In the genomic region with DNA sequence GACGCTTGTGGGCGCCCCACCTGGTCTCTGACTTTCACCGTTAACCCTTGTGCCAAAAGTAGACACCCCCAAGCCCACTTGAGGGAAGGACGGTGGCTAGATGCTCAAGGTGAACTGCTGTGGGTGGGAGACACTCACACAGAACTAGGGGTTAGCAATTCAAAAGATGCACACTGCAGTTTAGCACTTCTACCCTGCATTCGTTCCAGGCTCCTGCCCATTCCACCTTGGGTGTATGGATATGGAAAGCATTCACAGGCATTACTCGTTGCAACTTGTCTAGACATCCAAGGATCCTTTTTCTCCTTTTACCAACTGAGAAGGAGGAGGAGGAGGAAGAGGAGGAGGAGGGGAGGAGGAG, we compare ENCODE assay signal across 11 mouse cellular contexts. TPM values are rescaled to one million over a fixed set of nuclear protein-coding genes. Genes with fewer than 3 reads are reported as not detected.
A peak's percentile ranks its signal among the peaks of the same experiment; 100 is the strongest.
DNase-seq lines count a peak whose midpoint lies in the region; ATAC-seq and TF ChIP-seq lines count a peak whose summit lies in the region.
"Had no signal": no experiment of that assay in that cellular context is flagged by ENCODE, and none has a peak within 500 bp of the region (broad histone marks: within the 10 kb centered on the region; RNA-seq: fewer than 3 reads in every experiment).

Gene Slc35f4, minus strand, starts transcription at position 116 of the 361 bp plus-strand sequence.

- no peak for ATAC-seq in heart, postnatal 0 days (ENCODE audit: insufficient read depth, low read depth)
- no peak for ATAC-seq in embryonic facial prominence, embryonic 12.5 days (ENCODE audit: insufficient number of reproducible peaks, insufficient read depth, low FRiP score, low TSS enrichment)
- ATAC-seq in hindbrain, postnatal 0 days: peak; percentile 66; the same call in 1 of the 2 replicates
- ATAC-seq in midbrain, embryonic 12.5 days (ENCODE audit: low FRiP score, low read depth): peak; percentile 32; the same call in 1 of the 2 replicates
- ATAC-seq in megakaryocyte, adult 5-6 weeks (ENCODE audit: poor library complexity, severe bottlenecking): no peak

- H3K27me3 ChIP-seq in heart, postnatal 0 days (ENCODE audit: control insufficient read depth, insufficient read depth, low read length): 0 out of 2 replicates have a peak, but pooled peaks cover 3% of the 10 kb centered on the region
- H3K27me3 ChIP-seq in embryonic facial prominence, embryonic 12.5 days: peaks cover 14% of the 10 kb centered on the region
- H3K27me3 ChIP-seq in hindbrain, postnatal 0 days (ENCODE audit: insufficient read depth, low read length): no peaks in the 10 kb centered on the region
- H3K27me3 ChIP-seq in midbrain, embryonic 12.5 days: peaks cover 17% of the 10 kb centered on the region

- no peak within 1 kb of the TSS for H3K27ac ChIP-seq in heart, postnatal 0 days (ENCODE audit: low read depth)
- H3K27ac ChIP-seq in embryonic facial prominence, embryonic 12.5 days: no peak within 1 kb of the TSS
- H3K27ac ChIP-seq in hindbrain, postnatal 0 days: peak within 1 kb of the TSS; percentile 62
- 0 out of 2 replicates have a peak within 1 kb of the TSS, but pooled peaks have one; percentile 20 for H3K27ac ChIP-seq in midbrain, embryonic 12.5 days (replicated peaks)
- H3K27ac ChIP-seq: liver, embryonic 15.5 days had no signal

- no peaks in the 10 kb centered on the region for H3K9me3 ChIP-seq in heart, postnatal 0 days (replicated peaks; ENCODE audit: control insufficient read depth, low read length)
- H3K9me3 ChIP-seq in embryonic facial prominence, embryonic 12.5 days: no peaks in the 10 kb centered on the region
- H3K9me3 ChIP-seq in hindbrain, postnatal 0 days (ENCODE audit: low read length): no peaks in the 10 kb centered on the region
- no peaks in the 10 kb centered on the region for H3K9me3 ChIP-seq in midbrain, embryonic 12.5 days
- H3K9me3 ChIP-seq: liver, embryonic 15.5 days had no signal

- H3K4me2 ChIP-seq in heart, postnatal 0 days (ENCODE audit: low read depth, low read length): peak within 1 kb of the TSS; percentile 45
- peak within 1 kb of the TSS; percentile 67 for H3K4me2 ChIP-seq in embryonic facial prominence, embryonic 12.5 days (replicated peaks)
- H3K4me2 ChIP-seq in hindbrain, postnatal 0 days (ENCODE audit: low read depth, low read length): peak within 1 kb of the TSS; percentile 76
- peak within 1 kb of the TSS; percentile 78 for H3K4me2 ChIP-seq in midbrain, embryonic 12.5 days (replicated peaks)
- H3K4me2 ChIP-seq: liver, embryonic 15.5 days had no signal

- H3K9ac ChIP-seq in heart, postnatal 0 days (replicated peaks; ENCODE audit: low read depth, low read length): no peak within 1 kb of the TSS
- H3K9ac ChIP-seq in embryonic facial prominence, embryonic 12.5 days: no peak within 1 kb of the TSS
- peak within 1 kb of the TSS; percentile 69 for H3K9ac ChIP-seq in hindbrain, postnatal 0 days (replicated peaks; ENCODE audit: low read length)
- H3K9ac ChIP-seq in midbrain, embryonic 12.5 days (replicated peaks): peak within 1 kb of the TSS; percentile 64
- H3K9ac ChIP-seq: liver, embryonic 15.5 days had no signal

- 11% methylated on average over 6 of the region's 6 CpGs for WGBS in heart, postnatal 0 days
- WGBS in embryonic facial prominence, embryonic 12.5 days: 12% methylated on average over 6 of the region's 6 CpGs
- WGBS in hindbrain, postnatal 0 days: 10% methylated on average over 6 of the region's 6 CpGs
- 10% methylated on average over 6 of the region's 6 CpGs for WGBS in midbrain, embryonic 12.5 days

- H3K4me3 ChIP-seq in heart, postnatal 0 days (ENCODE audit: low read depth, low read length): peak within 1 kb of the TSS; percentile 12; the same call in 1 of the 2 replicates
- H3K4me3 ChIP-seq in embryonic facial prominence, embryonic 12.5 days: peak within 1 kb of the TSS; percentile 34
- peak within 1 kb of the TSS; percentile 68 for H3K4me3 ChIP-seq in hindbrain, postnatal 0 days (ENCODE audit: low read length)
- peak within 1 kb of the TSS; percentile 56 for H3K4me3 ChIP-seq in midbrain, embryonic 12.5 days
- H3K4me3 ChIP-seq: liver, embryonic 15.5 days had no signal

- no peaks in the 10 kb centered on the region for H3K4me1 ChIP-seq in heart, postnatal 0 days (ENCODE audit: control insufficient read depth, insufficient read depth)
- peaks cover 4% of the 10 kb centered on the region; the same call in 1 of the 2 replicates for H3K4me1 ChIP-seq in embryonic facial prominence, embryonic 12.5 days
- no peaks in the 10 kb centered on the region for H3K4me1 ChIP-seq in hindbrain, postnatal 0 days (ENCODE audit: insufficient read depth, low read length)
- peaks cover 10% of the 10 kb centered on the region for H3K4me1 ChIP-seq in midbrain, embryonic 12.5 days
- H3K4me1 ChIP-seq: liver, embryonic 15.5 days had no signal

- H3K36me3 ChIP-seq in heart, postnatal 0 days (replicated peaks; ENCODE audit: control insufficient read depth, insufficient read depth, low read length): no peaks in the 10 kb centered on the region
- H3K36me3 ChIP-seq in embryonic facial prominence, embryonic 12.5 days: no peaks in the 10 kb centered on the region
- no peaks in the 10 kb centered on the region for H3K36me3 ChIP-seq in hindbrain, postnatal 0 days (ENCODE audit: insufficient read depth, low read length)
- H3K36me3 ChIP-seq in midbrain, embryonic 12.5 days: no peaks in the 10 kb centered on the region
- H3K36me3 ChIP-seq: liver, embryonic 15.5 days had no signal

- no peak for DNase-seq in heart, postnatal 0 days (ENCODE audit: low spot score)
- DNase-seq in heart, adult 11 months: no peak
- DNase-seq in hindbrain, postnatal 0 days (ENCODE audit: low spot score): no peak
- no peak for DNase-seq in testis, postnatal 14 days (ENCODE audit: low spot score)
- no peak for DNase-seq in natural killer cell, adult 2 months (ENCODE audit: low spot score in 2 of 2)

- no peak for TF ChIP-seq EP300 in heart, postnatal 0 days (IDR thresholded peaks at IDR 0.05; ENCODE audit: low read depth)

- TF ChIP-seq CTCF in heart, postnatal 0 days (IDR thresholded peaks at IDR 0.05; ENCODE audit: low read depth): no peak
- TF ChIP-seq CTCF in hindbrain, postnatal 0 days (IDR thresholded peaks at IDR 0.05; ENCODE audit: low read depth): no peak

RNA-seq across cellular contexts. Expression of gene Slc35f4, which starts in this region (rescaled TPM):
- not detected in 2 replicates for total RNA-seq in heart, postnatal 0 days (2014; rRNA removed; ENCODE audit: low replicate concordance)
- 0.12 and 0.14 TPM in 2 replicates for polyA plus RNA-seq in heart, postnatal 0 days (2015; fragmentation: Nextera tagmentation; extraction: Ambion mirVana)
- 0.19 TPM in 1 of 2 replicates, not detected in the other for polyA plus RNA-seq in embryonic facial prominence, embryonic 12.5 days (2016; fragmentation: Nextera tagmentation; extraction: Ambion mirVana)
- total RNA-seq in hindbrain, postnatal 0 days (2014; rRNA removed): 25.5 and 30.9 TPM in 2 replicates
- 25.4 and 26.4 TPM in 2 replicates for polyA plus RNA-seq in hindbrain, postnatal 0 days (2015; fragmentation: Nextera tagmentation; extraction: Ambion mirVana)
- polyA plus RNA-seq in midbrain, embryonic 12.5 days (2016; fragmentation: Nextera tagmentation; extraction: Ambion mirVana): 0.89 and 1.4 TPM in 2 replicates
- not detected in 2 replicates for total RNA-seq in megakaryocyte, adult 5-6 weeks (2015)
- total RNA-seq in megakaryocyte, adult 5-6 weeks (2017): not detected in 2 replicates
- total RNA-seq: MEL had no signal
- polyA plus RNA-seq: liver, embryonic 15.5 days; small intestine, adult 2 months had no signal

Comparison
In these comparisons a context has a peak if more than half of its experiments do, and no peak if none do; other contexts are left out.
1. RNA of gene Slc35f4 (total RNA-seq): 25.5 to 30.9 TPM in hindbrain, postnatal 0 days; not detected in heart, postnatal 0 days and not detected in megakaryocyte, adult 5-6 weeks; every median in the first group is over 10 times any median in the second.
2. RNA of gene Slc35f4 (polyA plus RNA-seq): 25.4 to 26.4 TPM in hindbrain, postnatal 0 days; 0.89 to 1.4 TPM in midbrain, embryonic 12.5 days, 0.12 to 0.14 TPM in heart, postnatal 0 days and 0.19 TPM in embryonic facial prominence, embryonic 12.5 days; every median in the first group is over 10 times any median in the second.
3. ATAC-seq: peak in hindbrain, postnatal 0 days (single experiment) and midbrain, embryonic 12.5 days (single experiment); none in heart, postnatal 0 days (single experiment), embryonic facial prominence, embryonic 12.5 days (single experiment) and megakaryocyte, adult 5-6 weeks (single experiment).
4. H3K27ac ChIP-seq: peak in hindbrain, postnatal 0 days (single experiment) and midbrain, embryonic 12.5 days (single experiment); none in heart, postnatal 0 days (single experiment) and embryonic facial prominence, embryonic 12.5 days (single experiment).
5. H3K4me3 ChIP-seq: peak in every context shown above with its lines; median percentile 68 in hindbrain, postnatal 0 days; 56 in midbrain, embryonic 12.5 days; 34 in embryonic facial prominence, embryonic 12.5 days; 12 in heart, postnatal 0 days.
6. H3K9ac ChIP-seq: peak in hindbrain, postnatal 0 days (single experiment) and midbrain, embryonic 12.5 days (single experiment); none in heart, postnatal 0 days (single experiment) and embryonic facial prominence, embryonic 12.5 days (single experiment).
7. Peak in every context shown above with its lines, with median percentiles within 50 percentile points of each other: H3K4me2 ChIP-seq.